Mouse (Mus musculus): ENCODE data around the gene Gjb5.

GRCm38 (mm10) chr4:127375541-127376177 lies 17.7 kb upstream of the Gjb5 start:
- TF ChIP-seq POLR2A (IDR thresholded peaks at IDR 0.05; ENCODE audit: low read depth, low read length) (no peak), CTCF (IDR thresholded peaks at IDR 0.05; ENCODE audit: extremely low read depth, insufficient read length, insufficient replicate concordance, low read depth, low read length) (no peak)

Data from small intestine, adult 2 months (tissue).